25 mouse cellular contexts compared by ENCODE assay signal in genomic region chr13:16010586-16010985, GRCm38 (mm10). TPM values are rescaled to one million over a fixed set of nuclear protein-coding genes. Genes with fewer than 3 reads are reported as not detected.
DNase-seq lines count a peak whose midpoint lies in the region; ATAC-seq and TF ChIP-seq lines count a peak whose summit lies in the region.
"Had no signal": no experiment of that assay in that cellular context is flagged by ENCODE, and none has a peak within 500 bp of the region (broad histone marks: within the 10 kb centered on the region; RNA-seq: fewer than 3 reads in every experiment).

No protein-coding gene starts in this region.

- no peak overlapping the region for H3ac ChIP-seq in myocyte (ENCODE audit: control insufficient read depth, insufficient read length)

- no peaks in the 10 kb centered on the region for H3K9me3 ChIP-seq in liver, embryonic 11.5 days (ENCODE audit: control insufficient read depth, low read length)
- H3K9me3 ChIP-seq: embryonic facial prominence, embryonic 10.5 days; embryonic facial prominence, embryonic 13.5 days; G1E; heart, embryonic 10.5 days; heart, embryonic 13.5 days; hindbrain, embryonic 12.5 days; hindbrain, embryonic 15.5 days had no signal

- H3K27me3 ChIP-seq in liver, adult 2 months (ENCODE audit: control insufficient read depth, insufficient read depth, low read length) = no peaks in the 10 kb centered on the region
- peaks cover 21% of the 10 kb centered on the region for H3K27me3 ChIP-seq in liver, embryonic 11.5 days (replicated peaks; ENCODE audit: control insufficient read depth, insufficient read depth, low read length)
- no peaks in the 10 kb centered on the region for H3K27me3 ChIP-seq in myocyte (ENCODE audit: control insufficient read depth, insufficient read depth, insufficient read length)
- H3K27me3 ChIP-seq: CH12.LX; hindbrain, embryonic 15.5 days; Patski had no signal

- no peaks in the 10 kb centered on the region; the same call in 1 of the 2 replicates for H3K79me2 ChIP-seq in liver, adult 2 months (ENCODE audit: control insufficient read depth, insufficient read depth, low read length)
- peaks cover 13% of the 10 kb centered on the region for H3K79me2 ChIP-seq in myocyte (ENCODE audit: control insufficient read depth, insufficient read depth)

- H3K4me3 ChIP-seq in liver, adult 2 months (ENCODE audit: insufficient read depth, low read depth, low read length) = peak overlapping the region; percentile 11; the same call in 1 of the 2 replicates
- no peak overlapping the region for H3K4me3 ChIP-seq in liver, embryonic 11.5 days (ENCODE audit: low read depth, low read length)
- no peak overlapping the region for H3K4me3 ChIP-seq in cortical plate, adult 2 months (ENCODE audit: insufficient read depth, low read length)
- H3K4me3 ChIP-seq in myocyte = peak overlapping the region; percentile 38
- H3K4me3 ChIP-seq: heart, adult 2 months; heart, embryonic 10.5 days; hindbrain, embryonic 12.5 days had no signal

- H3K4me2 ChIP-seq in liver, embryonic 11.5 days = no peak overlapping the region
- peak overlapping the region; percentile 78 for H3K4me2 ChIP-seq in myocyte (ENCODE audit: low read depth)

- WGBS in liver, adult 2 months = 21% methylated on average over 4 of the region's 4 CpGs
- 81% methylated on average over 4 of the region's 4 CpGs for WGBS in liver, embryonic 11.5 days

- H3K9ac ChIP-seq in liver, adult 2 months (ENCODE audit: low read depth, low read length) = peak overlapping the region; percentile 62
- no peak overlapping the region for H3K9ac ChIP-seq in liver, embryonic 11.5 days (ENCODE audit: low read depth, low read length)
- H3K9ac ChIP-seq: hindbrain, embryonic 12.5 days; hindbrain, embryonic 15.5 days had no signal

- H3K36me3 ChIP-seq in liver, adult 2 months (ENCODE audit: control insufficient read depth, insufficient read depth, low read length) = no peaks in the 10 kb centered on the region
- H3K36me3 ChIP-seq in liver, embryonic 11.5 days (ENCODE audit: control insufficient read depth, insufficient read depth, low read length) = no peaks in the 10 kb centered on the region
- H3K36me3 ChIP-seq in myocyte (ENCODE audit: control insufficient read depth, insufficient read depth) = no peaks in the 10 kb centered on the region
- H3K36me3 ChIP-seq: embryonic facial prominence, embryonic 10.5 days; embryonic facial prominence, embryonic 13.5 days; G1E; heart, embryonic 10.5 days; heart, embryonic 13.5 days; hindbrain, embryonic 12.5 days; hindbrain, embryonic 15.5 days had no signal

- intact Hi-C loops in heart, postnatal 36 days (cut with DNase I) = loop anchor here (5.0 kb wide), 2 partner anchors 752 to 812 kb away; no protein-coding TSS in a partner anchor

- peaks cover 18% of the 10 kb centered on the region for H3K4me1 ChIP-seq in liver, adult 2 months (ENCODE audit: control insufficient read depth, insufficient read depth, low read length)
- H3K4me1 ChIP-seq in liver, embryonic 11.5 days (replicated peaks; ENCODE audit: control insufficient read depth, insufficient read depth, low read length) = no peaks in the 10 kb centered on the region
- peaks cover 1% of the 10 kb centered on the region; the same call in 1 of the 2 replicates for H3K4me1 ChIP-seq in cortical plate, adult 2 months (ENCODE audit: control insufficient read depth, insufficient read depth, low read length)
- H3K4me1 ChIP-seq: heart, embryonic 10.5 days had no signal

- DNase-seq in heart, adult 11 months = peak; percentile 80
- no peak for DNase-seq in heart, postnatal 36 days
- peak; percentile 41 for DNase-seq in liver, adult 2 months (ENCODE audit: extremely low read depth, low read depth, low spot score)
- DNase-seq in liver, embryonic 11.5 days (ENCODE audit: low spot score) = no peak
- DNase-seq in kidney, adult 8-10 months = no peak
- DNase-seq: adrenal gland, postnatal 10 days; adrenal gland, postnatal 36 days; B cell, adult 2 months; cerebellum, adult 18-20 months; cerebellum, adult 9-10 months; cerebellum, postnatal 14 days; gastrocnemius, postnatal 25 days; heart, adult 2 months; heart, postnatal 14 days had no signal

- no peak for TF ChIP-seq POLR2A in liver, adult 2 months (IDR thresholded peaks at IDR 0.05; ENCODE audit: extremely low read depth, insufficient read depth, low read length)
- TF ChIP-seq POLR2A in cortical plate, adult 2 months (IDR thresholded peaks at IDR 0.05; ENCODE audit: extremely low read depth, insufficient read depth, low read length) = no peak
- TF ChIP-seq POLR2A in myocyte (IDR thresholded peaks at IDR 0.05; ENCODE audit: insufficient read length, low read depth) = no peak

- peak overlapping the region; percentile 84 for H3K27ac ChIP-seq in liver, adult 2 months (replicated peaks; ENCODE audit: insufficient read depth, low read depth, low read length)
- no peak overlapping the region for H3K27ac ChIP-seq in liver, embryonic 11.5 days (ENCODE audit: low read depth, low read length)
- H3K27ac ChIP-seq in cortical plate, adult 2 months (ENCODE audit: insufficient read depth, low read length) = peak overlapping the region; percentile 38; the same call in 1 of the 2 replicates
- H3K27ac ChIP-seq: heart, adult 2 months; heart, embryonic 10.5 days; hindbrain, embryonic 12.5 days; hindbrain, embryonic 15.5 days had no signal

- no peak for ATAC-seq in liver, embryonic 11.5 days (replicated peaks; ENCODE audit: low FRiP score)
- ATAC-seq: Patski had no signal

- no peak for TF ChIP-seq CTCF in liver, adult 2 months (IDR thresholded peaks at IDR 0.05; ENCODE audit: low read depth, low read length)
- TF ChIP-seq CTCF in cortical plate, adult 2 months (IDR thresholded peaks at IDR 0.05; ENCODE audit: extremely low read depth, insufficient read depth, low read length) = no peak

TF ChIP-seq in myocyte, 11 proteins besides CTCF, POLR2A, EP300 and RAD21:
- TF ChIP-seq REST (IDR thresholded peaks at IDR 0.05; ENCODE audit: insufficient read depth, insufficient read length) = no peak
- no peak for TF ChIP-seq E2F4 (IDR thresholded peaks at IDR 0.05; ENCODE audit: insufficient read depth)
- TF ChIP-seq MYOD1 (IDR thresholded peaks at IDR 0.05; ENCODE audit: control insufficient read depth in 1 of 3, insufficient read length in 2 of 3, low read depth in 2 of 3) = no peak
- no peak for TF ChIP-seq TCF3 (IDR thresholded peaks at IDR 0.05; ENCODE audit: insufficient read length, low read depth)
- no peak for TF ChIP-seq POLR2AphosphoS2 (IDR thresholded peaks at IDR 0.05; ENCODE audit: insufficient read length, low read depth)
- TF ChIP-seq MYOG (IDR thresholded peaks at IDR 0.05; ENCODE audit: control insufficient read depth in 1 of 3, insufficient read depth in 1 of 3, insufficient read length in 2 of 3, low read depth in 2 of 3) = no peak
- TF ChIP-seq USF1 (IDR thresholded peaks at IDR 0.05; ENCODE audit: low read depth) = no peak
- TF ChIP-seq SRF (IDR thresholded peaks at IDR 0.05; ENCODE audit: control insufficient read depth, insufficient read length, low read depth) = no peak
- no peak for TF ChIP-seq CEBPB (IDR thresholded peaks at IDR 0.05; ENCODE audit: insufficient read depth, poor library complexity, severe bottlenecking)

RNA-seq across cellular contexts. Expression of gene Inhba, which starts 1.1 kb away (rescaled TPM):
- 1 to 10 TPM; 3.1 TPM for total RNA-seq in heart, postnatal 36 days (2021)
- total RNA-seq in liver, adult 2 months (2014; rRNA removed) = 1.5 and 1.7 TPM in 2 replicates
- 1.7 and 5.1 TPM in 2 replicates for polyA plus RNA-seq in liver, adult 2 months (2012; rRNA removed)
- polyA plus RNA-seq in liver, embryonic 11.5 days (2014; fragmentation: Nextera tagmentation; extraction: Ambion mirVana) = 0.42 and 0.47 TPM in 2 replicates
- polyA plus RNA-seq in cortical plate, adult 2 months (2012; rRNA removed) = 4.4 and 4.5 TPM in 2 replicates
- 7.5 TPM for polyA plus RNA-seq in myocyte (2012; fragmentation: generic; extraction: Trizol)
- total RNA-seq: CH12.LX had no signal
- polyA plus RNA-seq: G1E had no signal

Comparison
In these comparisons a context has a peak if more than half of its experiments do, and no peak if none do; other contexts are left out.
1. DNase-seq: peak in heart, adult 11 months (single experiment) and liver, adult 2 months (single experiment); none in heart, postnatal 36 days (0 of 2), liver, embryonic 11.5 days (single experiment) and kidney, adult 8-10 months (0 of 2).
2. H3K4me3 ChIP-seq: peak in liver, adult 2 months (single experiment) and myocyte (single experiment); none in liver, embryonic 11.5 days (single experiment) and cortical plate, adult 2 months (single experiment).